Mouse (Mus musculus) thymus, postnatal 10 days (tissue): ENCODE measurements around the gene A430005L14Rik.

Experiments
- DNase-seq, 2 experiments: peaks; one replicate each; pipeline ENCODE4 v3.0.0; 2021; ENCODE audit warnings: low spot score in 2 of 2

The A430005L14Rik gene

GRCm38 (mm10) chr4:153974431-153975291 is 17.6 kb downstream of the A430005L14Rik start, which contains the start of the genes Dffb and Cep104:
Dffb (minus strand) TSS chr4:153975126.
Cep104 (plus strand) TSS chr4:153975194.
- peak; percentile 82 to 90 for DNase-seq

- DNase-seq: no peak
These were observed 18.2 kb downstream of the A430005L14Rik start for GRCm38 (mm10) chr4:153975292-153975662.

- DNase-seq: no peak
These were observed 18.7 kb downstream of the A430005L14Rik start for GRCm38 (mm10) chr4:153975768-153976167.

DNA sequence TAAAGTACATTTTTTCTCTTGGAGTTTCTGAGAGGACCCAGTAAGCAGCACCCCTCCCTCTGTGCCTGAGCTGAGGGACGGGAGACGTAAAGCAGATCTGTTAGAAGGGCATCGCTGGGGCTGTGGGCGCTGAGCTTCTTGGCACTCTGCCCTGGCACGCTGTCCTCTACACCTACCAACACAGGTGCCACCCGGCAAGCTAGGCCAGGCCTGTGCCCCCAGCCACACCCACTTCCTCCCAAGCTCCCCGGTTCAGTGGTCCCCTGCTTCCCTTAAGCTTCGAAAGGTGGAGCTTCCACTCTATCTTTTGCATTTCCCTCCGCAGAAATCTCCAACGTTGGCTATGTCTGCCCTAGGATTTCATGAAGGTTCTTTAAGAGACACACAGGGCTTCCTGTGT is 22.2 kb downstream of the A430005L14Rik start:
- DNase-seq: no peak

GRCm38 (mm10) chr4:153980470-153980869 is 23.4 kb downstream of the A430005L14Rik start:
- no peak for DNase-seq

DNA sequence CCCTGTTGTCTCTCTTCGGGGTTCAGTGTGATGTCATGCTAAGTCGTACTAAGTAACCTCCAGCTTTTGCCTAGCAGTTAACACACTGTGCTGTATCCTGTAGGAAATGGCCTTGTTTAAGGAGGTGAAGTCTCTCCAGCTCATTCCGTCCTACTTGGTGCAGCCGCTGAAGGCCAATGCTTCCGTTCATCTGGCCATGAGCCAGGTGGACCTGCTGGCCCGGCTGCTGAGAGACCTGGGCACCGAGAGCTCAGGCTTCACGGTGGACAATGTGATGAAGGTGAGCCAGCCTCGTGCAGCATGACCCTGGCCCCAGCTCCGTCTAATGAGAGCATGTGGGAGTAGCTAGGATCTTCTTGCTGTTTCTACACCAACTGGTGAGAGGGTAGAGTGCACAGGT is 35.7 kb downstream of the A430005L14Rik start:
- no peak for DNase-seq

- DNase-seq: no peak
These were observed 36.5 kb downstream of the A430005L14Rik start for GRCm38 (mm10) chr4:153993505-153993904.

DNA sequence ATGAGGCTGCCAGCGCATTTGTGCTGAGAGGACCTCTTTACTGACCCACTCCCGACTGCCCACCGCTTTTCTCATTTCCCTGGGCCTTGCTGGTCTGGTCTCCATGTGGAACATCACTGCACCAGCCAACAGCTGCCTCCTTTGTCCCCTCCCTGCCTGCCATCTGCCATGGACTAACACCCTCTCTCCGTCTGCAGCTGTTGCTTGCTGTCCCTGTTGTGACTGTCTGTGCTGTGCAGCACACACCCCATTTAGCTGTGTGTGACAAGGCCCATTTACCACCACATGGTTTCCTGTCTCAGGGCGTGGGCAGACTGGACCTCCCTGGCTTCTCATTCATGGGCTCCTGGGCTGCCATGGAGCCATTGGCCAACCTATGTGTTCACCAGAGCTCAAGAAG is 48.5 kb downstream of the A430005L14Rik start:
- DNase-seq: no peak

DNA sequence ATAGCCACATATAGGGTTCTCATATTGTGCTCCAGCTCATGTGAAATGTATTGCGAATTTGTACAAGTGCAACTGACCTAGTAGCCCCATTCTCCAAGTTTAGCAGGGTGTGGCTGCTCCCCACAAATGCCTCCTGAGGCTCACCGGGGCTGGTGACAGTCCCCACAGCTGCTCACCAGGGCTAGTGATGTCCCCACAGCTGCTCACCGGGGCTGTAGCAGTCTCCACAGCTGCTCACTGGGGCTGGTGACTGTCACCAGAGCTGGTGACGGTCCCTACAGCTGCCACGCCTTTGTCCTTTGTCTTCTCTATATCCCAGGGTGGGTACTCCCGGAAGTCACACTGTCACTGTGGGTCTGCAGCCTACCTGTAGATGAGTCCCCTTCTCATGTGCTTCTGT is 49.2 kb downstream of the A430005L14Rik start:
- DNase-seq: no peak

DNA sequence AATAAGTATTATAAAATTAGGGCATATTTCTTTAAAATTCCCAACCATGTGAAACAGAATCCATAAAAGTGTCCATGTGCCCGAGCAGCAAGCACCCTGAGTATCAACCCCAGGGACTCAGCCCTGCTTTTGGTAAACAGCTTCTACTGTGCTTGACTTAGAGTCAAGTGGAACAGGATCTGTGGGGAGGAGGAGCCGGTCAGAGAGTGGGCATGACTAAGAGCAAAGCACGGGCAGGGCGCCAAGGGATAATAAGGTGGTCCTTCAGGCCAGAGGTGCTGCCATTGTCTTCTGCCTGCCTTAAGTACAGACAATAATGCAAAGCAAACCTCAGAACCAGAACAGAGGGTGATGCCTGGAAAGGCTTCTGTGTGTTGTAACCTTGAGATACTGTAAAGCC is 50.7 kb downstream of the A430005L14Rik start:
- no peak for DNase-seq

DNA sequence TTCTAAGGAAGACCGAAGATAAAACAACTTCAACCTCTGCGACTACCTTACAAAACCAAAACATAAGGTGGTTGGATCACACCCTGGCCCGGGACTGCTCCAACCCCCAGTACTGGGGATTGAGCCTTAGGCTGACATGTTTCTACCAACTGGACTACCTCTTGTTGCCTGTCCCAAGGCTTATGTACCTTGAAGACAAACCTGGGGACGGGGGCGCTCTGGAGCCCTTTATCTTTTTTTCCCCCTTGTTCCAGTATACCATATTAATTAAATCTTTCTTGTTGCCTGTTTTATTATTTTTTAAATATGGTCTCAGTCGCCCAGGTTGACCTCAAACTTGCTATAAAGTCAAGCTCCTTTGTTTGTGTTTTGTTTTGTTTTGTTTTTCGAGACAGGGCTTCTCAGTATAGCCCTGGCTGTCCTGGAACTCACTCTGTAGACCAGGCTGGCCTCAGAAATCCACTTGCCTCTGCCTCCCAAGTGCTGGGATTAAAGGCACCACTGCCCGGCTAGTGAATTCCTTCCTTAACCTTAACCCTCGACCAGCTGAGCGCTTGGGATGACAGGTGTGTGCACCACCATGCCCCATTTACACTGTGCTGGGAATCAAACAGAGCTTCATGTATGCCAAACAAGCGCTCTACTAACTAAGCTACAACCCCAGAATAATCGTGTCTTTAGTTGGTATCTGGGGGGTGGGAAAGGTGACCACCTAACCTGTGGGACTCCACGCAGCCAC is 54.0 kb downstream of the A430005L14Rik start:
- no peak for DNase-seq
